In genomic region chr15:83156929-83157666, GRCm38 (mm10) we compare ENCODE assay signal across 9 mouse cellular contexts. TPM values are rescaled to one million over a fixed set of nuclear protein-coding genes. Genes with fewer than 3 reads are reported as not detected.
DNase-seq lines count a peak whose midpoint lies in the region; ATAC-seq and TF ChIP-seq lines count a peak whose summit lies in the region.
"Had no signal": no experiment of that assay in that cellular context is flagged by ENCODE, and none has a peak within 500 bp of the region (broad histone marks: within the 10 kb centered on the region; RNA-seq: fewer than 3 reads in every experiment).

No protein-coding gene starts in this region.

- peak; percentile 88 for TF ChIP-seq CTCF in intestine, postnatal 0 days (IDR thresholded peaks at IDR 0.05; ENCODE audit: low read depth)

- peaks cover 85% of the 10 kb centered on the region for H3K36me3 ChIP-seq in forebrain, embryonic 10.5 days (replicated peaks)
- H3K36me3 ChIP-seq in forebrain, embryonic 16.5 days (ENCODE audit: control insufficient read depth, insufficient read depth), result peaks cover 18% of the 10 kb centered on the region
- peaks cover 70% of the 10 kb centered on the region for H3K36me3 ChIP-seq in intestine, postnatal 0 days (ENCODE audit: control insufficient read depth, insufficient read depth)

- no peak overlapping the region for H3K9ac ChIP-seq in forebrain, embryonic 16.5 days (replicated peaks; ENCODE audit: low read depth, low read length)
- H3K9ac ChIP-seq in intestine, postnatal 0 days (ENCODE audit: low read depth, low read length), result no peak overlapping the region

- H3K4me3 ChIP-seq in forebrain, embryonic 10.5 days, result no peak overlapping the region
- no peak overlapping the region for H3K4me3 ChIP-seq in forebrain, embryonic 16.5 days (replicated peaks; ENCODE audit: low read length)
- no peak overlapping the region for H3K4me3 ChIP-seq in intestine, postnatal 0 days (ENCODE audit: low read depth, low read length)

- no peaks in the 10 kb centered on the region for H3K9me3 ChIP-seq in forebrain, embryonic 10.5 days
- H3K9me3 ChIP-seq in forebrain, embryonic 16.5 days (ENCODE audit: control insufficient read depth, low read length), result no peaks in the 10 kb centered on the region
- no peaks in the 10 kb centered on the region for H3K9me3 ChIP-seq in intestine, postnatal 0 days (ENCODE audit: control insufficient read depth)

- no peak for ATAC-seq in forebrain, embryonic 16.5 days
- ATAC-seq in erythroblast, adult 5-6 weeks (replicated peaks; ENCODE audit: low FRiP score, poor library complexity, severe bottlenecking), result peak; percentile 50; the same call in 1 of the 2 replicates
- ATAC-seq in intestine, postnatal 0 days, result peak; percentile 14; the same call in 1 of the 2 replicates

- WGBS in forebrain, embryonic 10.5 days, result 79% methylated on average over 11 of the region's 11 CpGs
- WGBS in forebrain, embryonic 16.5 days, result 62% methylated on average over 11 of the region's 11 CpGs
- 65% methylated on average over 11 of the region's 11 CpGs for WGBS in intestine, postnatal 0 days

- peaks cover 21% of the 10 kb centered on the region for H3K4me1 ChIP-seq in forebrain, embryonic 10.5 days
- no peaks in the 10 kb centered on the region for H3K4me1 ChIP-seq in forebrain, embryonic 16.5 days (replicated peaks; ENCODE audit: control insufficient read depth, insufficient read depth, low read length)
- H3K4me1 ChIP-seq in intestine, postnatal 0 days (replicated peaks; ENCODE audit: control insufficient read depth, insufficient read depth, low read length), result no peaks in the 10 kb centered on the region

- no peak overlapping the region for H3K4me2 ChIP-seq in forebrain, embryonic 16.5 days (ENCODE audit: low read length)
- no peak overlapping the region for H3K4me2 ChIP-seq in intestine, postnatal 0 days (replicated peaks; ENCODE audit: low read depth)

- no peaks in the 10 kb centered on the region for H3K27me3 ChIP-seq in forebrain, embryonic 10.5 days (ENCODE audit: poor library complexity, severe bottlenecking)
- H3K27me3 ChIP-seq in forebrain, embryonic 16.5 days (replicated peaks; ENCODE audit: control insufficient read depth, insufficient read depth, low read length), result no peaks in the 10 kb centered on the region
- no peaks in the 10 kb centered on the region for H3K27me3 ChIP-seq in intestine, postnatal 0 days (replicated peaks; ENCODE audit: control insufficient read depth, insufficient read depth, low read length)

- DNase-seq in forebrain, embryonic 10.5 days (ENCODE audit: extremely low spot score, low spot score), result peak; percentile 64
- DNase-seq in 3134 (ENCODE audit: extremely low read depth, insufficient read length, low spot score) (peak; percentile 85), ZHBTc4 (ENCODE audit: low read depth, low spot score) (peak; percentile 91)
- DNase-seq in lung, postnatal 4 days, result peak; percentile 76 to 86
- DNase-seq in thymus, postnatal 14 days, result peak; percentile 60

- peak overlapping the region; percentile 36; the same call in 1 of the 2 replicates for H3K27ac ChIP-seq in forebrain, embryonic 10.5 days
- no peak overlapping the region for H3K27ac ChIP-seq in forebrain, embryonic 16.5 days (ENCODE audit: low read length)
- H3K27ac ChIP-seq in intestine, postnatal 0 days (ENCODE audit: low read depth, low read length), result no peak overlapping the region
- H3K27ac ChIP-seq: macrophage had no signal

RNA-seq across cellular contexts. Expression of gene Poldip3, which starts 7.9 kb away (rescaled TPM):
- 180 and 185 TPM in 2 replicates for polyA plus RNA-seq in forebrain, embryonic 10.5 days (2016; fragmentation: Nextera tagmentation; extraction: Ambion mirVana)
- 154 and 160 TPM in 2 replicates for polyA plus RNA-seq in forebrain, embryonic 16.5 days (2015; fragmentation: Nextera tagmentation; extraction: Ambion mirVana)
- 27.4 and 35.7 TPM in 2 replicates for total RNA-seq in erythroblast, adult 5-6 weeks (2015; ENCODE audit: low replicate concordance)
- 52.5 and 62.3 TPM in 2 replicates for total RNA-seq in erythroblast, adult 5-6 weeks (2017; ENCODE audit: low replicate concordance)
- 49.8 and 51.6 TPM in 2 replicates for polyA plus RNA-seq in intestine, postnatal 0 days (2015; fragmentation: Nextera tagmentation; extraction: Ambion mirVana)

RNA-seq across cellular contexts. Expression of gene Cyb5r3, which starts 15.3 kb away (rescaled TPM):
- polyA plus RNA-seq in forebrain, embryonic 10.5 days (2016; fragmentation: Nextera tagmentation; extraction: Ambion mirVana), result 187 and 200 TPM in 2 replicates
- 92.1 and 112 TPM in 2 replicates for polyA plus RNA-seq in forebrain, embryonic 16.5 days (2015; fragmentation: Nextera tagmentation; extraction: Ambion mirVana)
- total RNA-seq in erythroblast, adult 5-6 weeks (2015; ENCODE audit: low replicate concordance), result 71.7 and 84.2 TPM in 2 replicates
- 40.7 and 52.0 TPM in 2 replicates for total RNA-seq in erythroblast, adult 5-6 weeks (2017; ENCODE audit: low replicate concordance)
- 117 and 126 TPM in 2 replicates for polyA plus RNA-seq in intestine, postnatal 0 days (2015; fragmentation: Nextera tagmentation; extraction: Ambion mirVana)

RNA-seq across cellular contexts. Expression of gene Rrp7a, which starts 34.5 kb away (rescaled TPM):
- polyA plus RNA-seq in forebrain, embryonic 10.5 days (2016; fragmentation: Nextera tagmentation; extraction: Ambion mirVana), result 81.9 and 86.5 TPM in 2 replicates
- polyA plus RNA-seq in forebrain, embryonic 16.5 days (2015; fragmentation: Nextera tagmentation; extraction: Ambion mirVana), result 85.1 and 90.8 TPM in 2 replicates
- total RNA-seq in erythroblast, adult 5-6 weeks (2015; ENCODE audit: low replicate concordance), result 3.3 and 13.0 TPM in 2 replicates
- total RNA-seq in erythroblast, adult 5-6 weeks (2017; ENCODE audit: low replicate concordance), result 9.1 and 30.8 TPM in 2 replicates
- 32.1 and 32.7 TPM in 2 replicates for polyA plus RNA-seq in intestine, postnatal 0 days (2015; fragmentation: Nextera tagmentation; extraction: Ambion mirVana)
